Mouse (Mus musculus): Measurements from ENCODE around the gene Exoc5. TPM values are rescaled to one million over a fixed set of nuclear protein-coding genes. Genes with fewer than 3 reads are reported as not detected.
A peak's percentile ranks its signal among the peaks of the same experiment; 100 is the strongest.

Gene Exoc5
- total and polyA plus RNA-seq, 2 experiments from 2014 or later: 61.2 to 104 TPM

GRCm38 (mm10) chr14:49086522-49086921 is 20.1 kb upstream of the Exoc5 start:
- Histone ChIP-seq H3K9ac (no peak overlapping the region), H3K4me1 (ENCODE audit: insufficient read depth) (no peaks in the 10 kb centered on the region), H3K4me2 (ENCODE audit: low read depth) (no peak overlapping the region), H3K36me3 (ENCODE audit: insufficient read depth) (peaks cover 15% of the 10 kb centered on the region), H3K4me3 (ENCODE audit: low read depth, low read length) (no peak overlapping the region), H3K9me3 (ENCODE audit: low read length) (no peaks in the 10 kb centered on the region), H3K27ac (ENCODE audit: low read depth, low read length) (no peak overlapping the region), H3K27me3 (ENCODE audit: insufficient read depth, low read length) (no peaks in the 10 kb centered on the region)
- ATAC-seq (no peak), DNase-seq (no peak)
- WGBS: 80% methylated on average over 4 of the region's 4 CpGs
- no peak for TF ChIP-seq CTCF (IDR thresholded peaks at IDR 0.05; ENCODE audit: low read depth)

- DNase-seq (no peak), ATAC-seq (no peak)
- Histone ChIP-seq H3K9ac (no peak overlapping the region), H3K9me3 (ENCODE audit: low read length) (no peaks in the 10 kb centered on the region), H3K36me3 (ENCODE audit: insufficient read depth) (peaks cover 18% of the 10 kb centered on the region), H3K27me3 (ENCODE audit: insufficient read depth, low read length) (no peaks in the 10 kb centered on the region), H3K4me2 (ENCODE audit: low read depth) (no peak overlapping the region), H3K4me3 (ENCODE audit: low read depth, low read length) (no peak overlapping the region), H3K27ac (ENCODE audit: low read depth, low read length) (no peak overlapping the region), H3K4me1 (ENCODE audit: insufficient read depth) (no peaks in the 10 kb centered on the region)
- WGBS: 99% methylated on average over 2 of the region's 2 CpGs
- TF ChIP-seq CTCF (IDR thresholded peaks at IDR 0.05; ENCODE audit: low read depth): no peak
Observed at GRCm38 (mm10) chr14:49078820-49079219, 12.4 kb upstream of the Exoc5 start.

- Histone ChIP-seq H3K36me3 (ENCODE audit: insufficient read depth) (peaks cover 13% of the 10 kb centered on the region), H3K27ac (ENCODE audit: low read depth, low read length) (no peak overlapping the region), H3K9ac (no peak overlapping the region), H3K4me1 (ENCODE audit: insufficient read depth) (no peaks in the 10 kb centered on the region), H3K4me3 (ENCODE audit: low read depth, low read length) (no peak overlapping the region), H3K9me3 (ENCODE audit: low read length) (no peaks in the 10 kb centered on the region), H3K27me3 (ENCODE audit: insufficient read depth, low read length) (no peaks in the 10 kb centered on the region), H3K4me2 (ENCODE audit: low read depth) (no peak overlapping the region)
- no peak for TF ChIP-seq CTCF (IDR thresholded peaks at IDR 0.05; ENCODE audit: low read depth)
- DNase-seq (no peak), ATAC-seq (no peak)
- WGBS: 69% methylated on average over 2 of the region's 2 CpGs
Observed at GRCm38 (mm10) chr14:49074361-49074760, 7.9 kb upstream of the Exoc5 start.

- Histone ChIP-seq H3K4me3 (ENCODE audit: low read depth, low read length) (no peak overlapping the region), H3K4me2 (ENCODE audit: low read depth) (no peak overlapping the region), H3K9me3 (ENCODE audit: low read length) (no peaks in the 10 kb centered on the region), H3K27me3 (ENCODE audit: insufficient read depth, low read length) (no peaks in the 10 kb centered on the region), H3K27ac (ENCODE audit: low read depth, low read length) (no peak overlapping the region), H3K9ac (no peak overlapping the region), H3K36me3 (ENCODE audit: insufficient read depth) (peaks cover 12% of the 10 kb centered on the region), H3K4me1 (ENCODE audit: insufficient read depth) (no peaks in the 10 kb centered on the region)
- DNase-seq (no peak), ATAC-seq (no peak)
- no peak for TF ChIP-seq CTCF (IDR thresholded peaks at IDR 0.05; ENCODE audit: low read depth)
- 92% methylated on average over 7 of the region's 7 CpGs for WGBS
Observed at GRCm38 (mm10) chr14:49073896-49074295, 7.4 kb upstream of the Exoc5 start.

DNA sequence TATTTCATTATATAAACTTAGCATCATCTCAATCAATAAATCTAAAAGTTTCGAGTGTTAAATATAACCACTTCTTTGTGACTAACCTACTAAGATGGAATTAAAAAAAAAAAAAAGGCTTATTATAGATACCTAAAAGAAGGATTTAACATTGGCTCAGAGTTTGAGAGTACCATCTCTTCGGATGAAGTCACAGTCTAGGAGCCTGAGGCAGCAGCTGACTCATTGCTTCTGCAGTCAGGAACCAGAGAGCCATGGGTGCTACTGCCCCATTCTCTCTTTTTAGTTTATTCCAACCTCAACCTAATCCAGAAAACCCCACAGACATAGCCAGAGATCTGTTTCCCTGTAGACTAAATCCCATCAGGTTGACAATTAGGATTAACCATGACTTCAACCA is 6.4 kb upstream of the Exoc5 start:
- no peaks in the 10 kb centered on the region for H3K27me3 ChIP-seq (ENCODE audit: insufficient read depth, low read length)
- H3K27ac ChIP-seq (ENCODE audit: low read depth, low read length): no peak overlapping the region
- WGBS: 95% methylated on average over 2 of the region's 2 CpGs
- H3K4me2 ChIP-seq (ENCODE audit: low read depth): no peak overlapping the region
- peaks cover 12% of the 10 kb centered on the region for H3K36me3 ChIP-seq (ENCODE audit: insufficient read depth)
- ATAC-seq: no peak
- DNase-seq: no peak
- H3K4me3 ChIP-seq (ENCODE audit: low read depth, low read length): no peak overlapping the region
- TF ChIP-seq CTCF (IDR thresholded peaks at IDR 0.05; ENCODE audit: low read depth): no peak
- H3K4me1 ChIP-seq (ENCODE audit: insufficient read depth): no peaks in the 10 kb centered on the region
- no peaks in the 10 kb centered on the region for H3K9me3 ChIP-seq (ENCODE audit: low read length)
- H3K9ac ChIP-seq: no peak overlapping the region

GRCm38 (mm10) chr14:49065529-49066273 is 752 bp downstream of the Exoc5 start, which contains the start of gene Ap5m1:
TSS of gene Ap5m1 (plus strand) at chr14:49066097.
- DNase-seq: peak; percentile 59
- Histone ChIP-seq H3K4me1 (ENCODE audit: insufficient read depth) (peaks cover 16% of the 10 kb centered on the region), H3K9me3 (ENCODE audit: low read length) (no peaks in the 10 kb centered on the region), H3K9ac (peak within 1 kb of the TSS; percentile 96), H3K27me3 (ENCODE audit: insufficient read depth, low read length) (no peaks in the 10 kb centered on the region), H3K4me2 (ENCODE audit: low read depth) (peak within 1 kb of the TSS; percentile 70), H3K4me3 (ENCODE audit: low read depth, low read length) (peak within 1 kb of the TSS; percentile 97), H3K36me3 (ENCODE audit: insufficient read depth) (no peaks in the 10 kb centered on the region), H3K27ac (ENCODE audit: low read depth, low read length) (peak within 1 kb of the TSS; percentile 99)
- 1% methylated on average over 59 of the region's 62 CpGs for WGBS
- peak; percentile 52 for ATAC-seq
- TF ChIP-seq CTCF (IDR thresholded peaks at IDR 0.05; ENCODE audit: low read depth): no peak

DNA sequence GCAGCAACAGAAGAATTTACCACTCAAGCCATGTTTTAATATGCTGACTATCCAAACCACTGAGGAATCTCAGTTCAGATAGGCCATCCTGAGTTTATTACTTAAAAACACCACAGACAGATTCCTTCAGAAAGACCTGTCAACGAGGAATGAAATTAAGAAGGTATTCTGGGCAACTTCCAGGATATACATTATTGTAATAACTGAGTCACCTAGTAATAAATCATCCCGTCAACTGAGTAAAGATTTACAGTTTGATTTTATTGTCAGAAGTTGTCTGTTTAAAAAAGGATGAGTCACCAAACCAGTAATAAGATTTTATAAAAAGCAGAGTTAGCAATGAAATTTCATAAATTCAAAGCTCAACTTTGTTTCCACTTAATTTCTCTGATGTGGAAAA is 2.6 kb downstream of the Exoc5 start:
- Histone ChIP-seq H3K4me3 (ENCODE audit: low read depth, low read length) (no peak overlapping the region), H3K4me1 (ENCODE audit: insufficient read depth) (peaks cover 16% of the 10 kb centered on the region), H3K36me3 (ENCODE audit: insufficient read depth) (no peaks in the 10 kb centered on the region), H3K9ac (no peak overlapping the region), H3K27me3 (ENCODE audit: insufficient read depth, low read length) (no peaks in the 10 kb centered on the region), H3K4me2 (ENCODE audit: low read depth) (no peak overlapping the region), H3K9me3 (ENCODE audit: low read length) (no peaks in the 10 kb centered on the region), H3K27ac (ENCODE audit: low read depth, low read length) (no peak overlapping the region)
- no peak for ATAC-seq
- WGBS: 87% methylated on average over 2 of the region's 2 CpGs
- DNase-seq: no peak
- no peak for TF ChIP-seq CTCF (IDR thresholded peaks at IDR 0.05; ENCODE audit: low read depth)

All from forebrain, postnatal 0 days (tissue).